Mouse (Mus musculus): ENCODE data around the gene Lin7a.

DNA sequence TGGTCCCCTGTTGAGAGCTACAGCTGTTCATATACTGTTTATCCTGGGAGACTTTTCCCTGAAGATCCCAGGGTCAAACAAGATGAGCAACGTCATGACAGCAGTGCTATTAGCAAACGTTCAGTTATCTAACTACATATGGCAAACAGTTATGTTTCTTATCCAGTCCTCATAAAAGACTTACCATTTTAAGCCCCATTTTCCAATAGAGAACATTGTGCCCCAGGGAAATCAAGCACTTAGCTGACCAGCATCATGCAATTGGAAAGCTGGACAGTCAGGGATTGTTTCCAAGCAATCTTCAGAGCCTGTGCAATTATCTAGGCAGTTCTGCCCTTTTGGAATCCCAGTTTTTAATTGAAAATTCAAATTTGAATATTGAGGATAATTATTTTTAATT, 105.7 kb downstream of the Lin7a start:
- TF ChIP-seq CTCF (IDR thresholded peaks at IDR 0.05; ENCODE audit: control insufficient read depth, insufficient read depth, insufficient read length) (no peak), MYOG (IDR thresholded peaks at IDR 0.05; ENCODE audit: control insufficient read depth, extremely low read depth, insufficient read length) (no peak), MAX (IDR thresholded peaks at IDR 0.05) (no peak), USF1 (IDR thresholded peaks at IDR 0.05; ENCODE audit: low read depth) (no peak)

Data from C2C12 (cell line).